Mouse (Mus musculus): ENCODE results near the gene 1110059E24Rik. TPM values are rescaled to one million over a fixed set of nuclear protein-coding genes. Genes with fewer than 3 reads are reported as not detected.
A peak's percentile ranks its signal among the peaks of the same experiment; 100 is the strongest.
"Not testable (repeated sequence)": the region's sequence is repeated elsewhere in the genome, so short reads cannot be mapped to it uniquely, and the experiment has no call there.

1110059E24Rik gene
- polyA plus RNA-seq, 1 experiment from 2014 or later: 54.5 TPM

DNA sequence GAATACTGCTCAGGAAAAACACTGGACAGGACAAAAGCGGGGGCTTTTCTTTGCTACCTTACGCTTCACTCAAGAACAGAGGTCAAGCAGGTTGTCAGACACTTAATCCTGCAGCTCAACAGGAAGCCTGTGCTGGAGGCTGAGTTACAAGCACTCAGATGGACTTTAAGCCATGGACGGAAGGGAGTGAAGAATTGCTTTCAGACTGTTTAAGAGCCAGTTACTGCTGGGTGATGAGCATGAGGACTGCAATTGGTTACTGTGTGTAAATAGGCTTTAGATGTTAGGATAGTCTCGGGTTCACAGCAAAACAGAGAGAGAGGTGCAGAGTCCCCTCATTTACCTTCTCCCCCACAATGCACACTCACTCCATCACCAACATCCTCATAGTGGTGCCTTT, 7.5 kb downstream of the 1110059E24Rik start:
- Histone ChIP-seq H3K4me1 (replicated peaks) (no peaks in the 10 kb centered on the region), H3K27ac (replicated peaks) (no peak overlapping the region), H3K36me3 (no peaks in the 10 kb centered on the region), H3K9ac (no peak overlapping the region), H3K4me3 (no peak overlapping the region), H3K4me2 (no peak overlapping the region), H3K27me3 (no peaks in the 10 kb centered on the region), H3K9me3 (no peaks in the 10 kb centered on the region)
- WGBS: 86% methylated on average over 4 of the region's 4 CpGs
- no peak for ATAC-seq (ENCODE audit: low FRiP score, low read depth)

DNA sequence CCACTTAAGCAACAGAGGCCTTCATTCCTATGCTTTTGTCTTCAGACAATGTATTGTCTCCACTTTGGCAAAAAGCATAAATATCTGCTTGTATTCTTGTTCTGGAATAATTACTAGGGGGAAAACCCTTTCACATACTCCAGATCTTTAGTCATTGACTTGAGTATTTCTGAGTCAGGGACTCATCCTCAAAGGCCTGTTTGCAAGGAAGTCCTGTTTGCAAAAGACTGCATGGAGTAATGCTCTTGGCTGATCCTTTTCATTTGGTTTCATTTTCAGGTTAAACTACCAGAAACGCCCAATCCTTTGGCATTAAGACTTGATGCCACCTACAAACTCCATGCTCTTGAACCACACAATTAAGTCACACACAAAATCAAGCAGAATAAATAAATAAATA, 8.8 kb downstream of the 1110059E24Rik start:
- no peak for ATAC-seq (ENCODE audit: low FRiP score, low read depth)
- H3K4me2 ChIP-seq: no peak overlapping the region
- no peaks in the 10 kb centered on the region for H3K27me3 ChIP-seq
- no peaks in the 10 kb centered on the region for H3K36me3 ChIP-seq
- H3K4me3 ChIP-seq: no peak overlapping the region
- H3K27ac ChIP-seq (replicated peaks): no peak overlapping the region
- no peaks in the 10 kb centered on the region for H3K9me3 ChIP-seq
- WGBS: 91% methylated on average over 1 of the region's 1 CpGs
- no peaks in the 10 kb centered on the region for H3K4me1 ChIP-seq (replicated peaks)
- H3K9ac ChIP-seq: no peak overlapping the region

DNA sequence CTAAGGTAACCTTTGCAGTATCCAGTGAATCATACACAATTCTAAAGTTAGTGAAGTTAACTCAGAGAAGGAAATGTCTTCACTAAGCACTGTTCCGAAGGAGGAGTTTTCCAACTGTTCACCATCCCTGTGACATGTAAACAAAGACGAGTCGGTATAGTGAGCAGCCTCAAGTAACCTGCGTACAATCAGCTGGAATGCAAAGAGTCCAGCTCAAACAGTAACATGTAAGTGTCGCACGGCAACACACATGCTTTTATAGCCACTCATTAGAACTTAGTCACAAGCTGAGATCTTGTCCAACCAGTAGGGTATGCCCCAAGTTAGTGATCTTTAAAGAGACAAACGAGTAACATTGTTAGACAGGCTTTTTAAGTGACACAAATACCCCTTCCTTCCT, 15.1 kb downstream of the 1110059E24Rik start:
- no peak for ATAC-seq (ENCODE audit: low FRiP score, low read depth)
- WGBS: 94% methylated on average over 7 of the region's 7 CpGs
- no peaks in the 10 kb centered on the region for H3K27me3 ChIP-seq
- no peak overlapping the region for H3K4me2 ChIP-seq
- no peaks in the 10 kb centered on the region for H3K9me3 ChIP-seq
- no peak overlapping the region for H3K27ac ChIP-seq (replicated peaks)
- H3K9ac ChIP-seq: no peak overlapping the region
- no peaks in the 10 kb centered on the region for H3K36me3 ChIP-seq
- H3K4me1 ChIP-seq (replicated peaks): no peaks in the 10 kb centered on the region
- no peak overlapping the region for H3K4me3 ChIP-seq

DNA sequence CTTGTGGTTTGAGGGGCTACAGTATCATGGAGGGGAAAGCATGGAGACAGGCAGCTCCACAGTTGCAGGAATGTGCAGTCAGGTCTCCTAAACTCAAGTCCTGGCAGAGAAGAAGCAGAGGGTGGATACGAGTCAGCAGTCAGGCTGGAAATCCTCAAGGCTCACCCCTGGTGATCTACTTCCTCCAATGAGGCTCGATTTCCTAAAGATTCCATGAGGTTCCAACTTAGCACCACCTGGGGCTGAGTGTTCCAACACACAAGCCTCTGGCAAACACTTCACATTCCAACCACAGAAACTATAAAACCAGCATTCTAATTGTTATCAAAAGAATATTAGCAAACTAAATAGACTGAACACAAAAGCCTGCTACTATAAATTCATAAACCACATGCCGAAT, 15.9 kb downstream of the 1110059E24Rik start:
- H3K4me1 ChIP-seq (replicated peaks): no peaks in the 10 kb centered on the region
- WGBS: 93% methylated on average over 3 of the region's 3 CpGs
- no peak overlapping the region for H3K4me2 ChIP-seq
- no peak overlapping the region for H3K4me3 ChIP-seq
- H3K36me3 ChIP-seq: no peaks in the 10 kb centered on the region
- H3K9me3 ChIP-seq: no peaks in the 10 kb centered on the region
- H3K27me3 ChIP-seq: no peaks in the 10 kb centered on the region
- no peak overlapping the region for H3K9ac ChIP-seq
- no peak overlapping the region for H3K27ac ChIP-seq (replicated peaks)
- ATAC-seq (ENCODE audit: low FRiP score, low read depth): no peak

DNA sequence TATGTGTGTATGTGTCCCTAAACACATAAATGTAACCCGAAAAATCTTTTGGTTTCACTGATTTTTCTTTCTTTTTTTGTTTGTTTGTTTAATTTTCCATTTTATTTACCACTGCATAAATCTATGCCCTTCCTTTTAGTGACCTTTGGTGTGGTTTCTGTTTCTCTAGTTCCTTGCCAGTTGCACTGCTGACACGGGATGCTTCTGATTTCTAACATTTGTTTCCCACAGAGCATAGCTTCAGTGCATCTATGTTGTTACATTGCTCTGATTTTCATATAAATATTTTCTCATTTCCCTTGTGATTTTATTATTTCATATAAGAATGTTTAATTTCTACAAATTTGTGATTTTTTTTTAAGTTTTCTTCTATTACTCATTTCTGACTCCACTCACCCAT, 17.4 kb downstream of the 1110059E24Rik start:
- H3K27me3 ChIP-seq: no peaks in the 10 kb centered on the region
- no peak overlapping the region for H3K4me2 ChIP-seq
- no peaks in the 10 kb centered on the region for H3K36me3 ChIP-seq
- no peak overlapping the region for H3K4me3 ChIP-seq
- ATAC-seq (ENCODE audit: low FRiP score, low read depth): no peak
- WGBS: 90% methylated on average over 2 of the region's 2 CpGs
- H3K9me3 ChIP-seq: no peaks in the 10 kb centered on the region
- no peak overlapping the region for H3K9ac ChIP-seq
- H3K27ac ChIP-seq (replicated peaks): no peak overlapping the region
- H3K4me1 ChIP-seq (replicated peaks): no peaks in the 10 kb centered on the region

DNA sequence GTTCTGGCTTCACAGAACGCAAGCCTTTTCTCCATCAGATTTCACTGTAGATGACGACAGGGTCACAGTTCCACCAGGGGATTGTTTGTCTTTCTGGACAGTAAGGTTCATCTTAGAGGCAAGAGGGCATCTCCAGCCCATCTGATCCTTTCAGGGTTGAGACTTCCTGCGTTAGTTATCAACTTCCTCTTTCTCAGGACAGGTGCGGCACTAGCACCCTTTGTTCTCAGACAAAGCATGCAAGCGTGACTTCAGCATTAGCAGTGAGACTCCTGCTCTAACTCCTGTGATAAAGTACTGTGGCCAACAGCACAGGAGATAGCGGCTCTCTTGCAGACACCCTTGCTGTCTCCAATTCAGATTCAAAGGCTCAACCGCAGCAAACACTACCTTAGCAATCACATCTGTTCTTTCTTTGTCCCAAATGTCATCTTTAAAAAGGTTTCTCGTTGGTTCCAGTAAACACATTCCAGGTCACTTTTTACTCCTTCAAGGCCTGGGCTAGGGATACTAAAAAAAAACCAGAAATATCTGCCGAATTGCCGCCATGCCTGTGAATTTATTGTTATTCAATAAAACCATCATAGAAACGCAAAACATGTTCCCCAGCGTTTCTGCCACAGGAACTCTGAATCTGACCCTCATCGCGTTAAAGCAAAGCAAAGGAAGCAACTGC, 22.0 kb downstream of the 1110059E24Rik start:
- Histone ChIP-seq H3K27ac (replicated peaks) (0 out of 2 replicates have a peak overlapping the region, but pooled peaks have one; percentile 20), H3K4me1 (replicated peaks) (no peaks in the 10 kb centered on the region), H3K9ac (no peak overlapping the region), H3K36me3 (no peaks in the 10 kb centered on the region), H3K4me3 (no peak overlapping the region), H3K4me2 (no peak overlapping the region), H3K27me3 (no peaks in the 10 kb centered on the region), H3K9me3 (no peaks in the 10 kb centered on the region)
- ATAC-seq (ENCODE audit: low FRiP score, low read depth): no peak
- WGBS: 70% methylated on average over 14 of the region's 14 CpGs

DNA sequence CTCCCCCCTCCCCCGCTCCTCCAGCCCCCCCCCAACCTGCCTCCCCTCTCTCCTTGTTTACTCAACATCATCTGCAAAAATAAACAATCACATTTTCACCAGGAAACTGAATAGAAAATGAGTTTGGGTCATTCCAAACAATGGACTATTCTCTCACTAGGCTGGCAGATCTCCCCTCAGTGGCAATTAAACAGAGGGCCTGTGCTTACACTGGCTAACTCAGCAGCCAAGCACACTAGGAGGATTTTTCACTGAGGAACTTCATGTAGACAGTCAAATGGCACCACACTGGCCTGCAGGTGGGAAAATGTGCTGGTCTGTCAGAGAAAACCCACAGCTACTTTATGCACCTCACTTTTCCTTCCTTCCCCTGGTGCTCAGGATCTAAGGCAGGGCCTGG, 23.3 kb downstream of the 1110059E24Rik start:
- 50% methylated on average over 1 of the region's 1 CpGs for WGBS

DNA sequence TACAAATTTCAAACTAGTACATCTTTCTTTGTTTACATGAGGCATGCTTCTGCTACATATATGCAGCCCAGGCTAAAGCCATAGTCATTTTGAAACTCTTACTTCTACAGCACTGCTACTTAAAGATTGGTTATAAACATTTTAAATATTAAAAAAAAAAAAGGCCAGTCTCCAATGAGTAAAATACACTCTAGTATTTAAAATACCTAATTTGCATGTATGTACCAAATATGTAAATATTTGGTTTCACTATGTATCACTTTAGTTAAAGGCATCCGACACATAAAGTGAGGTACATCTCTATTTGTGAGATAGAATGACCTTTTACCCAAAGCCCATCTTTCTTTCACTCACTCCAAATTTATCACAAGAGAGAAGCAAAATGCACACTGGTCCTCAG, 23.7 kb downstream of the 1110059E24Rik start:
- H3K4me3 ChIP-seq: no peak overlapping the region
- H3K27me3 ChIP-seq: no peaks in the 10 kb centered on the region
- H3K36me3 ChIP-seq: no peaks in the 10 kb centered on the region
- ATAC-seq (ENCODE audit: low FRiP score, low read depth): no peak
- 90% methylated on average over 1 of the region's 1 CpGs for WGBS
- H3K4me2 ChIP-seq: no peak overlapping the region
- H3K27ac ChIP-seq (replicated peaks): no peak overlapping the region
- H3K9ac ChIP-seq: no peak overlapping the region
- H3K9me3 ChIP-seq: no peaks in the 10 kb centered on the region
- no peaks in the 10 kb centered on the region for H3K4me1 ChIP-seq (replicated peaks)

More for the DNA sequence above, 23.3 kb downstream of the 1110059E24Rik start:
- H3K36me3 ChIP-seq: no peaks in the 10 kb centered on the region
- H3K27ac ChIP-seq (replicated peaks): no peak overlapping the region
- H3K4me2 ChIP-seq: no peak overlapping the region
- H3K9ac ChIP-seq: no peak overlapping the region
- no peak; the same call in 1 of the 2 replicates for ATAC-seq (ENCODE audit: low FRiP score, low read depth)
- no peaks in the 10 kb centered on the region for H3K27me3 ChIP-seq
- no peak overlapping the region for H3K4me3 ChIP-seq
- H3K9me3 ChIP-seq: no peaks in the 10 kb centered on the region
- no peaks in the 10 kb centered on the region for H3K4me1 ChIP-seq (replicated peaks)

DNA sequence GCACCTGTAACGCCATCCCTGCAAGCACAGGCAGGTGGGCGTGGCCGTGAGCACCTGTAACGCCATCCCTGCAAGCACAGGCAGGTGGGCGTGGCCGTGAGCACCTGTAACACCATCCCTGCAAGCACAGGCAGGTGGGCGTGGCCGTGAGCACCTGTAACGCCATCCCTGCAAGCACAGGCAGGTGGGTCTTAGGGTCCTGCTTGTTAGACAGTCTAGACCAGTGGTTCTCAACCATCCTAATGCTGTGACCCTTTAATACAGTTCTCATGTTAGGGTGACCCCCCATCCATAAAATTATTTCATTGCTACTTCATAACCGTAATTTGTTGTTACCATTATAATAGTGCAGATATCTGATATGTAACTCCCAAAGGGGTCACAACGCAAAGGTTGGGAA, 24.3 kb downstream of the 1110059E24Rik start:
- H3K4me1 ChIP-seq (replicated peaks); H3K9ac ChIP-seq; H3K27me3 ChIP-seq; H3K36me3 ChIP-seq; H3K4me2 ChIP-seq; ATAC-seq (ENCODE audit: low FRiP score, low read depth); H3K9me3 ChIP-seq; H3K4me3 ChIP-seq; H3K27ac ChIP-seq (replicated peaks): not testable (repeated sequence)
- 69% methylated on average over 11 of the region's 11 CpGs for WGBS

DNA sequence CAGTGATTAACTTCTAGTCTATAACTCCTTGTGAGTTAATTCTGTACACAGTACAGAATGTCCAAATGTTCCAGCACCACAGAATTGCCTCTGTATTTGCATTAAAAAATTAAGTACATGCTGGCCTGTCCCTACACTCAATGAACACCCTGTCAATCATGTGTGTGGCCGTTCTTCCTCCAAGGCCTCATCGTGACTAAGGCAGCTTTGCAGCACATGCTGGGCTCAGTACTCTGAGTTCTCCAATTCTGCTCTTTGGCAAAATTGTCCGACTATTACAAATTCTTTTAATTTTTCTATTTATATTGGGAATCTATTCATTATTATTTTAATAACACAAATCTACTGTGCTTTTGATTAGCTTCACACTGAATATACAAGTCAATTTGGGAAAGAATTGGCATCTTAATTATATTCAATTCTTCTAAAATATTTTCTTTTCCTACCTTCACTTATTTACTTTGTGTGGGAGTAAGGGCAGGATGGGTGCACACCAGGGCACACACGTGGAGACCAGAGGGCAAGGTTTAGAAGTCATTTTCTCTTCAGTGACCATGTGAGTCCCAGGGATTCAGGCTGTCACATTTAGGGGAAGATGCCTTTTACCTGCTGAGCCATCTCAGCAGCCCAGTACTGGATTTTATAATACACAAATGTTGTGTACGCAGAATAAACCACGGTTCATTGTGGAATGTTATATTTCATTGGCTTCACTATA, 26.3 kb downstream of the 1110059E24Rik start:
- WGBS: 85% methylated on average over 6 of the region's 6 CpGs
- no peak for ATAC-seq (ENCODE audit: low FRiP score, low read depth)
- Histone ChIP-seq H3K36me3 (no peaks in the 10 kb centered on the region), H3K9ac (no peak overlapping the region), H3K27ac (replicated peaks) (no peak overlapping the region), H3K4me3 (no peak overlapping the region), H3K4me1 (replicated peaks) (no peaks in the 10 kb centered on the region), H3K27me3 (no peaks in the 10 kb centered on the region), H3K4me2 (no peak overlapping the region), H3K9me3 (no peaks in the 10 kb centered on the region)

DNA sequence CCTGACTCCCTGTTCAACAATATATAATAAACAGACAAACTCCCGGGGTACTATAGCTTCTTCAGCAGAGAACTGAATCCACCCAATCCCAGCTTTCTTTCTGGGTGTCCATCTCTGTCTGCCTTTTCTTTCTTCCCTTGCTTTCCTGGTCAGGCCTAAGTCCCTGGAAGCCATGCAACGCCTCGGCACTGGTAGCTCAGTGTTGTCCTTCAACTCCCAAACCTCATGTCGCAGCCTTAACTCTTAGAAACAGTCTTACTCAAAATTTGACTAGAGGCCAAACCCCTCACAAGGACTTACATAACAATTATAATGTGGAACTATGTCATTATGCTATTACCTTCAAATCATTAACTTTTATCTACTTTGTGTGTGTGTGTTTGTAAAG, 28.6 kb downstream of the 1110059E24Rik start:
- no peak for ATAC-seq (ENCODE audit: low FRiP score, low read depth)
- Histone ChIP-seq H3K27ac (replicated peaks) (no peak overlapping the region), H3K4me3 (no peak overlapping the region), H3K36me3 (no peaks in the 10 kb centered on the region), H3K9me3 (no peaks in the 10 kb centered on the region), H3K4me2 (no peak overlapping the region), H3K27me3 (no peaks in the 10 kb centered on the region), H3K4me1 (replicated peaks) (no peaks in the 10 kb centered on the region), H3K9ac (no peak overlapping the region)
- WGBS: 93% methylated on average over 4 of the region's 4 CpGs

DNA sequence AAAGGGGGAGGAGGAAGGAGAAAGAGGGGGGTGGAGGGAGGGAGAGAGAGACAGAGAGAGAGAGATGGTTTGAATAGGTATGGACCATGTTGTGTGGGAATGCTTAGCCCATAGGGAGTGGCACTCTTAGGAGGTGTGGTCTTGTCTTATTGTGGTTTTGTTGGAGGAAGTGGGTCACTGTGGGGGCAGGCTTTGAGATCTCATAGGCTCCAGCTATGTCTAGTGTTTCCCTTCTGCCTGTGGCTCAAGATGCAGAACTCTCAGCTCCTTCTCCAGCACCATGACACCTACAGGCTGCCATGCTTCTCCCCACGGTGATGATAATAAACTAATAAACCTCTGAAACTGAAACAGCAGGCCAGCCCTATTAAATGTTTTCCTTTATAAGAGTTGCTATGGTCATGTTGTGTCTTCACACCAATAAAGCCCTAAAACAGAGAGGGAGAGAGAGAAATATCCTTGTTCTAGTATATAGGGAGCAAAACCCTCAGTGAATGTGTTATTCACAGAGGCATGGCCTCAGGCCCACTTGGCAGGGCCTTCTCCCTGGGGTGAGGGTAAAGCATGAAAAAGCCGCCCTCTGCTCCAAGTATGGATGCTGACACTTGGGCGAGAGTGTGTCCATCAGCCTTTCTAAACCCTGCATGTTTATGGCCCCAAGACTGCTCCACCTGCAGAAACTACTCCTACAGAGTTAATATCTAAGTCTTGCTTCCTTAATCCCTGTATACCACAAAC, 29.2 kb downstream of the 1110059E24Rik start:
- Histone ChIP-seq H3K9ac (no peak overlapping the region), H3K4me3 (no peak overlapping the region), H3K36me3 (no peaks in the 10 kb centered on the region), H3K27ac (replicated peaks) (no peak overlapping the region), H3K27me3 (no peaks in the 10 kb centered on the region), H3K4me2 (no peak overlapping the region), H3K4me1 (replicated peaks) (no peaks in the 10 kb centered on the region), H3K9me3 (no peaks in the 10 kb centered on the region)
- WGBS: 64% methylated on average over 3 of the region's 3 CpGs
- no peak for ATAC-seq (ENCODE audit: low FRiP score, low read depth)

Data from hindbrain, embryonic 15.5 days (tissue).